Mouse (Mus musculus) heart, adult 2 months (tissue): Measurements from ENCODE around the gene Prss28.

Experiments
- CTCF ChIP-seq: fragments of 200-600 bp; IDR thresholded peaks from 2 replicates; pipeline ENCODE4 v1.8.1; 2022; ENCODE audit warnings: antibody characterized with exemption, mild to moderate bottlenecking, moderate library complexity
- POLR2A ChIP-seq: fragments of 200-500 bp; IDR thresholded peaks from 2 replicates; pipeline ENCODE4 v1.6.1; 2011; ENCODE audit warnings: mild to moderate bottlenecking, low read depth, low read length, control low read depth; ENCODE audit not compliant: insufficient read depth

DNA sequence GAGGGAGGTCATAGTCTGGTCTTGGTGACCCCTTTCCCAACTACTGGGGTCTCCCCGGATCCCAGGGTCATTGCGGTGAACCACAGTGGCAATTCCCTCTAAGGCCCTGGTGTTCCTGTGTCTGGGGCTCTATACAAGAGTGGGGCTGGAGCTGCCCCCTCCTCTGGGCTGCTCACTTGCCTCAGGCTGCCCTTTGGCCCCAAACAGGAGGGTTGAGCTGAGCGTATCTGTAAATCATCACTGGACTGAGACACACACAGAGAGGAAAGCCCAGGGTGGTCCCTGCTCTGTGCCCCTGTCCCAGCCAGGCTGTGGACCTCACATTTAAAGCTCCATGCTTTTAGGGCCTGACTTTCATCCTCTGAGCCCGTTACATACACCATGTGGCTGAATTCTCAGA, 29.8 kb downstream of the Prss28 start:
- TF ChIP-seq POLR2A = no peak
- no peak for TF ChIP-seq CTCF
